21 mouse cellular contexts compared by ENCODE assay signal in genomic region chr11:6905630-6906029, GRCm38 (mm10).
A peak's percentile ranks its signal among the peaks of the same experiment; 100 is the strongest.
DNase-seq lines count a peak whose midpoint lies in the region; ATAC-seq and TF ChIP-seq lines count a peak whose summit lies in the region.
"Had no signal": no experiment of that assay in that cellular context is flagged by ENCODE, and none has a peak within 500 bp of the region (broad histone marks: within the 10 kb centered on the region; RNA-seq: fewer than 3 reads in every experiment).

No protein-coding gene starts in this region.

- TF ChIP-seq CTCF in midbrain, postnatal 0 days (IDR thresholded peaks at IDR 0.05) = no peak

- H3K9ac ChIP-seq in midbrain, embryonic 11.5 days (ENCODE audit: low read length) = no peak overlapping the region
- H3K9ac ChIP-seq in midbrain, postnatal 0 days (replicated peaks; ENCODE audit: low read length, poor library complexity, severe bottlenecking) = no peak overlapping the region
- H3K9ac ChIP-seq in limb, embryonic 13.5 days = no peak overlapping the region
- H3K9ac ChIP-seq: embryonic facial prominence, embryonic 12.5 days; forebrain, embryonic 13.5 days; forebrain, embryonic 15.5 days had no signal

- H3K4me1 ChIP-seq in midbrain, embryonic 11.5 days (ENCODE audit: control insufficient read depth, insufficient read depth, low read length) = peaks cover 5% of the 10 kb centered on the region; the same call in 1 of the 2 replicates
- no peaks in the 10 kb centered on the region for H3K4me1 ChIP-seq in midbrain, postnatal 0 days (ENCODE audit: insufficient read depth, low read length)
- H3K4me1 ChIP-seq in limb, embryonic 13.5 days = peaks cover 12% of the 10 kb centered on the region

- WGBS in midbrain, embryonic 11.5 days = 40% methylated on average over 5 of the region's 5 CpGs
- 32% methylated on average over 5 of the region's 5 CpGs for WGBS in midbrain, postnatal 0 days
- WGBS in limb, embryonic 13.5 days = 16% methylated on average over 5 of the region's 5 CpGs

- no peaks in the 10 kb centered on the region for H3K27me3 ChIP-seq in midbrain, embryonic 11.5 days (ENCODE audit: control insufficient read depth, insufficient read depth, low read length)
- no peaks in the 10 kb centered on the region for H3K27me3 ChIP-seq in midbrain, postnatal 0 days (ENCODE audit: insufficient read depth, low read length)
- no peaks in the 10 kb centered on the region for H3K27me3 ChIP-seq in limb, embryonic 13.5 days
- H3K27me3 ChIP-seq: embryonic facial prominence, embryonic 12.5 days; forebrain, embryonic 13.5 days; forebrain, embryonic 15.5 days; Patski had no signal

- DNase-seq in heart, adult 11 months = peak; percentile 42
- DNase-seq in heart, postnatal 4 days = no peak
- peak; percentile 53 for DNase-seq in midbrain, embryonic 11.5 days (ENCODE audit: low spot score, missing footprints)
- DNase-seq in midbrain, postnatal 0 days (ENCODE audit: low spot score) = no peak
- DNase-seq: adrenal gland, adult 8-10 months; adrenal gland, postnatal 14 days; adrenal gland, postnatal 36 days; B cell, adult 2 months; cerebellum, adult 11-12 months; cerebellum, adult 2 months; cerebellum, adult 9-10 months; cerebellum, postnatal 25 days had no signal

- H3K4me3 ChIP-seq in midbrain, embryonic 11.5 days (ENCODE audit: low read depth, low read length) = no peak overlapping the region
- H3K4me3 ChIP-seq in midbrain, postnatal 0 days (ENCODE audit: low read depth, low read length) = no peak overlapping the region
- no peak overlapping the region for H3K4me3 ChIP-seq in limb, embryonic 13.5 days
- H3K4me3 ChIP-seq: embryonic facial prominence, embryonic 10.5 days; embryonic facial prominence, embryonic 12.5 days; forebrain, embryonic 13.5 days; forebrain, embryonic 15.5 days had no signal

- H3K27ac ChIP-seq in midbrain, embryonic 11.5 days (ENCODE audit: low read depth, low read length) = no peak overlapping the region
- no peak overlapping the region for H3K27ac ChIP-seq in midbrain, postnatal 0 days (ENCODE audit: low read depth, low read length)
- H3K27ac ChIP-seq in limb, embryonic 13.5 days = peak overlapping the region; percentile 33; the same call in 1 of the 2 replicates
- H3K27ac ChIP-seq: embryonic facial prominence, embryonic 10.5 days; embryonic facial prominence, embryonic 12.5 days; forebrain, embryonic 13.5 days; forebrain, embryonic 15.5 days had no signal

- H3K9me3 ChIP-seq in midbrain, embryonic 11.5 days (ENCODE audit: control insufficient read depth, low read length) = no peaks in the 10 kb centered on the region
- no peaks in the 10 kb centered on the region for H3K9me3 ChIP-seq in midbrain, postnatal 0 days (ENCODE audit: low read length)
- H3K9me3 ChIP-seq in limb, embryonic 13.5 days = no peaks in the 10 kb centered on the region
- H3K9me3 ChIP-seq: embryonic facial prominence, embryonic 10.5 days; embryonic facial prominence, embryonic 12.5 days; forebrain, embryonic 13.5 days; forebrain, embryonic 15.5 days; G1E had no signal

- H3K4me2 ChIP-seq in midbrain, embryonic 11.5 days = no peak overlapping the region
- no peak overlapping the region for H3K4me2 ChIP-seq in midbrain, postnatal 0 days (ENCODE audit: low read depth, low read length, poor library complexity, severe bottlenecking)
- H3K4me2 ChIP-seq in limb, embryonic 13.5 days (replicated peaks) = no peak overlapping the region
- H3K4me2 ChIP-seq: embryonic facial prominence, embryonic 12.5 days; forebrain, embryonic 13.5 days; forebrain, embryonic 15.5 days had no signal

- H3K36me3 ChIP-seq in midbrain, embryonic 11.5 days (ENCODE audit: control insufficient read depth, insufficient read depth, low read length) = no peaks in the 10 kb centered on the region
- H3K36me3 ChIP-seq in midbrain, postnatal 0 days (ENCODE audit: insufficient read depth, low read length) = no peaks in the 10 kb centered on the region
- no peaks in the 10 kb centered on the region for H3K36me3 ChIP-seq in limb, embryonic 13.5 days
- H3K36me3 ChIP-seq: embryonic facial prominence, embryonic 10.5 days; embryonic facial prominence, embryonic 12.5 days; forebrain, embryonic 15.5 days; G1E had no signal

- no peak for ATAC-seq in midbrain, embryonic 11.5 days (ENCODE audit: low FRiP score)
- no peak for ATAC-seq in midbrain, postnatal 0 days (ENCODE audit: low FRiP score)
- ATAC-seq in limb, embryonic 13.5 days (ENCODE audit: low FRiP score, low read depth) = no peak
- ATAC-seq: activated CD4-positive, CD25-positive, alpha-beta regulatory T cell, adult 4 months; CD4-positive, CD25-positive, alpha-beta regulatory T cell, adult 4 months; forebrain, embryonic 13.5 days; forebrain, embryonic 15.5 days; Patski had no signal

Comparison
In these comparisons a context has a peak if more than half of its experiments do, and no peak if none do; other contexts are left out.
1. DNase-seq: peak in heart, adult 11 months (single experiment) and midbrain, embryonic 11.5 days (single experiment); none in heart, postnatal 4 days (single experiment) and midbrain, postnatal 0 days (single experiment).